Mouse (Mus musculus): ENCODE results near the gene Hells.

- TF ChIP-seq CTCF (IDR thresholded peaks at IDR 0.05; ENCODE audit: low read depth) (no peak), EP300 (IDR thresholded peaks at IDR 0.05; ENCODE audit: low read depth) (no peak)
Observed at GRCm38 (mm10) chr19:38944590-38945307, 14.0 kb downstream of the Hells start.
